Mouse (Mus musculus) thymus, postnatal 0 days (tissue): Measurements from ENCODE around the gene Slc22a23. TPM values are rescaled to one million over a fixed set of nuclear protein-coding genes. Genes with fewer than 3 reads are reported as not detected.

Source experiments
- DNase-seq: peaks from one replicate; pipeline ENCODE4 v3.0.0-alpha.2; 2015; ENCODE audit warnings: low spot score
- polyA plus RNA-seq: library from polyadenylated mRNA; unstranded; fragments of >200 nt; fragmentation: Nextera tagmentation; extraction: Ambion mirVana; gene quantifications from 2 replicates; pipeline ENCODE4 v1.2.1, GENCODE M21; 2015

Gene Slc22a23
- polyA plus RNA-seq, 1 experiment from 2014 or later = 2.8 TPM

GRCm38 (mm10) chr13:34343719-34344375 is 1.1 kb downstream of the Slc22a23 start:
- peak; percentile 3 for DNase-seq

GRCm38 (mm10) chr13:34342286-34342890 is 2.6 kb downstream of the Slc22a23 start:
- no peak for DNase-seq

GRCm38 (mm10) chr13:34336895-34337294 is 8.1 kb downstream of the Slc22a23 start:
- DNase-seq = no peak

GRCm38 (mm10) chr13:34334847-34335246 is 10.1 kb downstream of the Slc22a23 start:
- no peak for DNase-seq

- no peak for DNase-seq
Measured at GRCm38 (mm10) chr13:34332762-34333161, 12.2 kb downstream of the Slc22a23 start.

- no peak for DNase-seq
Measured at GRCm38 (mm10) chr13:34331399-34332186, 13.4 kb downstream of the Slc22a23 start.

- DNase-seq = no peak
Measured at GRCm38 (mm10) chr13:34329589-34329988, 15.4 kb downstream of the Slc22a23 start.

- DNase-seq = no peak
Measured at GRCm38 (mm10) chr13:34326992-34327391, 18.0 kb downstream of the Slc22a23 start.

- DNase-seq = no peak
Measured at GRCm38 (mm10) chr13:34323361-34323760, 21.6 kb downstream of the Slc22a23 start.

- DNase-seq = no peak
Measured at GRCm38 (mm10) chr13:34320482-34320881, 24.5 kb downstream of the Slc22a23 start.

GRCm38 (mm10) chr13:34317051-34317450 is 27.9 kb downstream of the Slc22a23 start:
- no peak for DNase-seq

GRCm38 (mm10) chr13:34316511-34316910 is 28.5 kb downstream of the Slc22a23 start:
- DNase-seq = no peak

- DNase-seq = no peak
Measured at GRCm38 (mm10) chr13:34313033-34313491, 31.9 kb downstream of the Slc22a23 start.

- no peak for DNase-seq
Measured at GRCm38 (mm10) chr13:34312346-34313002, 32.5 kb downstream of the Slc22a23 start.

- no peak for DNase-seq
Measured at GRCm38 (mm10) chr13:34311593-34311992, 33.4 kb downstream of the Slc22a23 start.

GRCm38 (mm10) chr13:34308604-34308927 is 36.4 kb downstream of the Slc22a23 start:
- no peak for DNase-seq

GRCm38 (mm10) chr13:34307696-34308603 is 37.0 kb downstream of the Slc22a23 start:
- no peak for DNase-seq

GRCm38 (mm10) chr13:34305964-34306671 is 38.9 kb downstream of the Slc22a23 start:
- no peak for DNase-seq

- DNase-seq = no peak
Measured at GRCm38 (mm10) chr13:34304896-34305295, 40.1 kb downstream of the Slc22a23 start.

GRCm38 (mm10) chr13:34303386-34304016 is 41.5 kb downstream of the Slc22a23 start:
- DNase-seq = no peak
